Mouse (Mus musculus): ENCODE measurements around the gene Pla2g6.
A peak's percentile ranks its signal among the peaks of the same experiment; 100 is the strongest.

Gene Pla2g6

DNA sequence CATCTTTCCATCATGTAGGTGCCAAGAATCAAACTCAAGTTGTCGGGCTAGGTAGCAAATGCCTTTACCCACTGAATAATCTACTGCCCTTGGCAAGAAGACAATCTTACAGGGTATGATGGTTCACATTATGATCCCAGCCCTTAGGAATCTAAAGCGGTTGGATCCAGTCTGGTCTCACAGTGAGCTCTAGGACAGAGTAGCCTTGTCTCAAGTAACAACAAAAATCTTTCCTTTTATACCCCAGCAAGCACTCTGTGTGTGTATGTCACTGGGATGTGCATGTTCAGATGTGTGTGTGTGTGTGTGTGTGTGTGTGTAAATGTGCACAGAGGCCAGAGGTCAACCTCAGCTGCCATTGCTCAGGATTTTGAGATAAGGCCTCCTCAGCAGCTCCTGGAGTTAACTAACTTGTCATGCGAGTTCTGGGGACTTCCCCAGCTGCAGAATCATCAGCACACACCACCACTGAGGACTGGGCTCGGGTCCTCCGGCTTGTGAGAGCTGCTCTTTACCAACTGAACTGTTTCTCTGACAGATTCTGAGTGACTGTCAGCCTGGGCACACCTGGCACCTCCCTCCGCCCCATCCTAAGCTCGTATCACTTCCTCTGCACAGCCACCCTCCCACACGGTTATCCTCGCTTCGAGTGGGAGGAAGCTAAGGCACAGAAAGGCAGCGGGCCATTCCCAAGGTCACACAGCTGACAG lies 5.8 kb downstream of the Pla2g6 start:
- DNase-seq (ENCODE audit: low spot score) = no peak

DNA sequence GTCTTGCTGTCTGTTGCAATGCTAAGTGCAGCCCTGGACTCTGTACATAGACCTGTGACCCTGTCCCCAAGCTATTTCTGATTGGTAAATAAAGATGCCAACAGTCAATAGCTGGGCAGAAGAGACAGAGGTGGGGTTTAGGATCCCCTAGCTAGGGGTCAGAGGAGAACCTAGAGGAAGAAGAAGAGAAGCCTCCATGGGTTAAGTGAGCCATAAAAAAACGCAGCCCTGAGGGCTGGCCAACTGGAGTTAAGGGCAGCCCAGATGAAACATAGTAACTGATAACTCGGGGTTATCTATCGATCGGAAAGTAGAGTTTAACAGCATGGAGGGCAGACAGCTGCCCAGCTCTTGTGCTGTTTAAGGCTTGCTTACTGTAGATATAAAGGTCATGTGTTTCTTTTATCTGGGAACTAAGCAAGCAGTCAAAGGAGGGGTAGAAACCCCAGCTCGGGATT lies 6.4 kb downstream of the Pla2g6 start:
- no peak for DNase-seq (ENCODE audit: low spot score)

DNA sequence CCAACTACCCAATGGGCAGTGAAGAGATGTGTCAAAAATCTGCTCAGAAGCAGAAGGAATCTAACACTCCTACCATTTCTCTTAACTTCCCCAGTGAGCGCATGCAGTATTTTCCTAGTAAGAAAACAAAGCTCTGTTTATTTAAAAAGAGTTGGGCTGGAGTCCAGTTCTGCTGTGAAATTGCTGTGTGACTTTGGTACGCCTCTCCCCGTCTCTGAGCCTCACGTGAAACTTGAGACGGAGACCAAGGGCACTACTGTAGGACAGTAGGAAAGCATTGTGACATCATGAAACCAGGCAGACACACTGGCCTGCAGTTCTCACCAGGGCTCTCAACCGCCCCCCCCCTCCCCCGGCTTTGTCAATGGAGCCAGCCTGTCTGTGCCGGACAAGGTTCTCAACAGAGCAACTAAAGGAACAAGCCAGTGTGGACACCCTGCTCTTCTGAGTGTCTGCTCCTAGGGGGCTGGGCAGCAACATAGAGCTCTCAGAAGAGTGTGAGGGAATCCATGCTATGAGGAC lies 14.3 kb downstream of the Pla2g6 start:
- no peak for DNase-seq (ENCODE audit: low spot score)

DNA sequence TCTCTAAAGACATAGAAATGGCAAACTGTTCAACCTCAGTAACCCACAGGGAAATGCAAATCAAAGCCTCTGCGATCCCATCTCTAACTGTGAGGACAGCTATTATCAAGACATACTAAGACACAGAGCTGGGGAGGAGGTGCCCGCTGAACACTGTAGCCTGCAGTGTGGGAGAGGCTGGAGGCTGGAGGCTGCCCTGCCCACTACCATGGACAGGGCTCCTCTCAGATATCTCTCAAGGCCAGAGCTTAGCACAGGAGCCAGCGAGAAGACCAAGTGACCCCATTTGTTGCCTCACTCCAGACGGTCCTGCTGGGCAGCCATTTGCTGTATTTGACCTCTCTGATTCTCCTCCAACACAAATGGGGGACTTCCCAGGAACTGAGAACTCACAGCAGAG lies 20.3 kb downstream of the Pla2g6 start:
- no peak for DNase-seq (ENCODE audit: low spot score)

DNA sequence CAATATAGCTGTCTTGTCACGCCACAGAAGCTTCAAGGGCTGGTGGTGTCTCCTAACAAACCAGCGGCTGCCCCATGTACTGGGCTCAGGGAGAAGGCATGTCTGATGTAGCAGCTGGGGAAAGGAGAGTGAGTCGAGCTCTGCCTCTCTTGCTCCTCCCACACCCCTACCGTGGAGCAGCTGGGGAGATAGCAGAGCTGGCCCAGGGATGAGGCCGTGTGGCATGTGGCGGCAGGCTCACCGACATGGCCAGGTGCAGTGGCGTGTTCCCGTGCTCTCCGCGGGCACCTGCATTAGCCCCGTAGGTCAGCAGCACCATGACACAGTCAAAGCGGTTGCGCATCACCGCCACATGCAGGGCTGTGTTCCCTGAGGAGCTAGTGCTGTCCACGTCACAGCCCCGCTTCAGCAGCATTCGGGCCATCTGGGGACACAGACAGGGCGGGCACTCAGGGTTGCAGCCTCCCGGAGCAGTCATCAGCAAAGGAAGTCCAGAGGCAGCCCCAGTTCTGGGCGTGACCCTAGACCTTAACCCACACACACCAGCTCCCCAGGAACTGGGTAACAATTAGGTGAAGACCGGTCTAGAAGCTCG lies 22.1 kb downstream of the Pla2g6 start:
- no peak for DNase-seq (ENCODE audit: low spot score)

DNA sequence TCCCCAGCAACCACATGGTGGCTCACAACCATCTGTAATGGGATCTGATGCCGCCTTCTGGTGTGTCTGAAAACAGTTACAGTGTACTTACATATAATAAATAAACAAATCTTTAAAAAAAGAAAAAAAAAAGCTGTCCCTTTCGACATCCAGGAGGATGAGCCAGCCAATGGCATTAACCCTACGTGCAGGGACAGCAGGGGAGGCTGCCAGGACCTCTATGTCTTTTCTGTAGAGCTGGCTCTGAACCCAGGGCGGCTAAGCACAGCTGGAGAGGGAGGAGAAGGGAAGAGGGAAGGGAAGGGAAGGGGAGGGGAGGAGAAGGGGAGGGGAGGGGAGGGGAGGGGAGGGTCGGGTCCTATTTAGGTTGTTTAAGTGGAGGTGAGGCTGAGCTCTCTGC lies 23.4 kb downstream of the Pla2g6 start:
- DNase-seq (ENCODE audit: low spot score) = no peak

DNA sequence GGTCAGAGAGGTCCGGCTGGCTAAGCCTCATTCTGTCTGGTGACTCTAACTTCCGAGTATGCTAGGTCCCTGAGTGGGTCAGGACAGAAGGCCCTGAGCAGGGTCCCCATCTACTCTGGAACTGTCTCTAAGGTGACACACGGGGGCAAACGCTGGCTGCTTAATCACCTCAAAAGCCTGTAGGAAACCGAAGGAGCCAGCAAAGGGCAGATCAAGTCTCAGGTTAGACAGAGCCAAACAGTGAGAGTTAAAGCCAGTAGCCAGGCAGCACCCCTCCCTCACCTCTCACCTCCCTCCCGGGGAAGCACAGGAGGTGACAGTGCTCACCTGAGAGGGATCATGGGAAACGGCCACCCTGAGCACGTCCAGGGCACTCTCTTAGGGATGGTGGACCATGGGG lies 24.5 kb downstream of the Pla2g6 start:
- no peak for DNase-seq (ENCODE audit: low spot score)

DNA sequence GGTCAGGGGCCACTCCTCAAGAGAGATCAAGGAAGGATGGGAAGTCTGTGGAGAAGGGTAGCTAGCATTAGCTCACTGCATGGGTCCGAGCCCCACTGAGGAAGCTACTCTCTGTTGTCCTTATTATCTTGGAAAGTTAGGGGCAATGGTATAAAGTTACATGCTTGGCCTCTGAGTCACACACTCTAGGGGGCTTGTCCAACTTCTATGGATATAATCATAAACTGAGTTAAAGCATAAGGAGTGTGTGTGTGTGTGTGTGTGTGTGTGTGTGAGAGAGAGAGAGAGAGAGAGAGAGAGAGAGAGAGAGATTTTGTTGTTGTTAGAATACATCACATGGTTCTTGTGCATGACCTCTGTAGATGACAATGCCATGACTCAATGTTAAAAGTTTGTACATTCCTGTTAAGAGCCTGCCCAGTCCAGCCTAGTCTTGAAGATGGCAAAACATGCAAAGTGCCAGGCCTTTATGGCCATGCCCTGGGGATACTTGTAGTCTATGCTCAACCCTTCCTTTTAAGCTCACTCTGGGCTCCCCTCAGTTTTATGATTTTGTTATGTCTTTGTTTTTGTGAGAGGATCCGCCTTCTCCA lies 28.5 kb downstream of the Pla2g6 start:
- DNase-seq (ENCODE audit: low spot score) = no peak

DNA sequence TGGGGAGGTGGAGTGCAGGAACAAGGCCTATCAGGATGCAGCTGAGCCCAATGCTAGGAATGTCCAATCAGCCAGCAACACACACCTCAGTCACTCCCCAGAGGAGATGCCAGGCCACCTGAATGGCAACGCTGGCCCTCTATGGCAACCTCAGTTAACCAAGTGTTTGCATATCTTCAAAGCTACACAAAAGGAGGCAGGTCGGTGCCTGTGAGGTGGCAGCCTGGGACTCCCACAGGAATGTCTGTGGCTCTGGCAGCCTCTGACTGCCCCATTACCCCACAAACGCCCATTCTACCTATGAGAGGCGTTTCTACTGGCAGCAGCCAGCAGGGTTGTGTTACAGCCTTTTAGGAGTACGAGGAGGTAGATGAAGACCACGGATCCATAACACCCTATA lies 29.6 kb downstream of the Pla2g6 start:
- DNase-seq (ENCODE audit: low spot score) = no peak

DNA sequence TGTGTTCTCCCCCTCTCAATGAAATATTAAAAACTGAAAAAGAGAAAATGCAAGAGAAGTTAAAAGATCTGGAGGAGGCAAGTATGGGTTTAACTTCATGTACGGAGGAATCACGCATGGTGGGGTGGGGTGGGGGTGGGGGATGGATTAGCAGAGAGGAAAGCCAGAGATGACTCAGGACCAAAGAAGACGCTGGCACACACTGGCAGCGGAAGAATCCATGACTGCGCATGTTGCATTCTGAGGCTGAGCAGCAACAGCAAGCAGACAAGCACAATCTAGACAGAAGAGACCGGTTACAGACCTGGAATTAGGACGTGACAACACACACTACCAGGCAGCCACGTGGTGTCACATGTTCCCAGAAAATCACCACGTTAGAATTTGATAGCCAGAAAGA lies 35.4 kb downstream of the Pla2g6 start:
- DNase-seq (ENCODE audit: low spot score) = no peak

DNA sequence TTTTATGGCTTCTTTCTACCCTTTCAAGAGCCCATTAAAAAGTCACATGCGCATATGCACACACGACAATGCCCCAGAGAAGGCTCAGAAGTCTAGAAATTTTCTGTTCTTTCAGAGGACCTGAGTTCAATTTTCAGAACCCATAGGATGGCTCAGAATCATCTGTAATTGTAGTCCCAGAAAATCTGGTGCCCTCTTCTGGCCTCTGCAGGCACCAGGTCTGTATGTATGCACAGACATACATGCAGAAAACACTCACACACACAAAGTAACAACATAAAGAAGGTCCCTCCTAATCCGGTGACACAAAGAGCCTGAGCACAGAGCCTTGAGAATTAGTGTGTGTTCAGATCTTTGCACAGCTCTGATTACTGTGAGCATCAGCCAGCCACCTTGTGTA lies 37.9 kb downstream of the Pla2g6 start:
- no peak for DNase-seq (ENCODE audit: low spot score)

DNA sequence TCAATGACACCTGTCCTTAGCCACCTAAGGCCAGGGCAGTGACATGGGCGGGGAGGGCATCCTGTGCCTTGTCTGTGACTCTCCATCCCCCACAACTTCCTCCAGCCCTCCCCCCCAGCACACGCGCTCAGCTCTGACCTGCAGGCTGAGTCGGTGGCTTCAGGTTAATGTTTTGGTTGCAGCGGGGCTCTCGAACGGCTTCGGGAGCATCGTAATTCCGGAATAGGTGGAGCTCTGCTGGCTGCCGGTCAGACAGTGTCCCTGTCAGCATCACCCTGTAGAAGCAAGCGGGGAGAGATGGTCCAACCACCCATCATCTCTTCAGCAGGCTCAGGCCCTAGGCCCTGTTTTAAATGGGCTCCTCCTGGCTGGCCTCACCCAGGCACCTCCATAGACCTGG lies 38.7 kb downstream of the Pla2g6 start:
- no peak for DNase-seq (ENCODE audit: low spot score)

DNA sequence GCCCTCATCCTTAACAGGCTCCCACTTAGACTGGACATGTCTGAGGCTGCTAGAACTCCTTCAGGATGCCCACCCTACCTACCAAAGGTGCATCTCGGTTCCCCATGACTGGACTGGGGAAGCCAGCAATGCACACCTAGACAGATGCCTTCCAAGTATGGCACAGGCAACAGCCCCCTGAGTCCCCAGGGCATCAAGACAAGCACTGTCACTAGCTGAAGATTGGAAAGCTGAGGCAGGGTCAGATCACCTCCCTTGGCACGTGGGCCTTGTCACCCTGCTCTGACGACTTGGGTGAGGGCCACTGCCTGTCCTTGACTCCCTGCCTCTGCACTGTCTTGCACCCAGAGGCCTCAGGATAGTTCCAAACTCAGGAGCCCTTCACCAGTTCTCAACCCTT lies 39.8 kb downstream of the Pla2g6 start:
- no peak for DNase-seq (ENCODE audit: low spot score)

DNA sequence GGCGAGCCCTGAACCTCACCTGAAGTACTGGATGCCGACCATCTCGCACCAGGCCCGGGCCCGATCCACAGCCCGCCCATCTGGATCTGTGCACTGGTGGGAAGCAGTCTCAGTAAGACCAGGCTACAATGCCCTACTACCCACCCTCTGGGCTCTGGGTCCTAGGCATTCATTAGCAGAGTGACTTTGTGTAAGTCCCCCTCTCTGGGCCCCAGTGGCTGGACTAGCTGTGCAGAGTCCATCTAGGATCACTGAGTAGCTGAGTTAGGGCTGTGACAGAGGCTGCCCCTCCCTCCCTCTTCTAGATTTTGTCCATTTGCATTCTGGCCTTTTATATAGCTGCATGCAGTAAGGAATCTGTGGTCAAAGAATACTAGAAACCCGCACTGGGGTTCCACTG lies 41.1 kb downstream of the Pla2g6 start:
- DNase-seq (ENCODE audit: low spot score) = no peak

DNA sequence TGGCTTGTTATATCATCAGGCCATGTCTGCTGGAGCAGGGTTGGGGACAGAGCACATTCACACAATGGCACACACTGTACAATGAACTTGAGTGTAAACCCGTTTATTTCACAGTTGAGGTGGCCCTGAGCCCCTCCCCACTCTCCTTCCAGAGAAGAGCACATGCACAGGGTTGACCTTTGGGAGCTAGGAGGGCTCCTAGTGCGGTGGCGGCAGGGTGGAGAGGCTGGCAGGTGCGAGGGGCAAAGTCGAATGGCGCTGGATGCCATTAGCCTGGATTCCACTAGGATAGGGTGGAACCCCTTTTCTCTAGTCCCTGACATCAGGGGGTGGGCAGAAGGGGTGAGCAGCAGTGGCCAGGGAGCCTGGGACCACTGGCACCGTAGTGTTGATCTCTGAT lies 42.0 kb downstream of the Pla2g6 start:
- no peak for DNase-seq (ENCODE audit: low spot score)

DNA sequence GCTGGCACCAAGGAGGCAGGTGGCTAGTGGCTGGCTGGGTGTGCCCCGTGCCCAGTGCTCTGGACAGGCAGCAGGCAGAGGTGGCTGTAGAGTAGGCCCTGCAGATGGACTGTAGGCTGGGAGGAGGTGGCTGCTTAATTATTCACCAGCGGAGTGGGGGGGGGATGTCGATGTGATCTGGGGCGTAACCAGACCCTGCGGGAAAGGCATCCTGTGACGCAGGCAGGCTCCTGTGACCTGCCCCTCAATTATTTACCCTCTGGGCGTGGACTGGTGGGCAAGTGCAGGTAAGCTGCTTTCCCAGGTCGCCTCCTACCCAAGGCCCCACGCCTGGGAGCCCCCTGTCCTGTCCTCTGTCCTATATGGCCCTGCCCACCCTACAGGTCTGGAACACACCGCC lies 42.8 kb downstream of the Pla2g6 start, which contains the start of gene Baiap2l2:
Gene Baiap2l2 (minus strand): TSS at position 139 of the 400 bp plus-strand sequence.
- DNase-seq (ENCODE audit: low spot score) = no peak

DNA sequence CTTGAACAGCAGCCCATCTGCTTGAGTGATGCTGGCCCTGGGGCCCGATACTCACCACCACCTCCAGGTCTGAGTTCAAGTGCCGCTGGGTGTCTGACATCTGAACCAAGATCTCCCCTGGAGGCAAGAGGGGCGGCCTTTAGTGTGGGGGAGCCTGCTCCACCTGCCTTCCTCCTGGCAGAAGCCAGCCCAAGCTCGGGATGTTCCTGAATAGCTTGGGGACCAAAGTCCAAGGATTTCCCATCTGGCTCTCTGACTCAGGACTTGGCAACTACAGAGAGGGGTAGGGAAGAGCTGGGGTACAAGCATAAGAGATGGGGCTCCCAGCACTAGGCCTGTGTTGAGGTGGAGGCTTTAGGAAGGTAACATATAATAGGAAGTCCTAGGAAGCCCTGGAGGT lies 44.8 kb downstream of the Pla2g6 start:
- DNase-seq (ENCODE audit: low spot score) = no peak

DNA sequence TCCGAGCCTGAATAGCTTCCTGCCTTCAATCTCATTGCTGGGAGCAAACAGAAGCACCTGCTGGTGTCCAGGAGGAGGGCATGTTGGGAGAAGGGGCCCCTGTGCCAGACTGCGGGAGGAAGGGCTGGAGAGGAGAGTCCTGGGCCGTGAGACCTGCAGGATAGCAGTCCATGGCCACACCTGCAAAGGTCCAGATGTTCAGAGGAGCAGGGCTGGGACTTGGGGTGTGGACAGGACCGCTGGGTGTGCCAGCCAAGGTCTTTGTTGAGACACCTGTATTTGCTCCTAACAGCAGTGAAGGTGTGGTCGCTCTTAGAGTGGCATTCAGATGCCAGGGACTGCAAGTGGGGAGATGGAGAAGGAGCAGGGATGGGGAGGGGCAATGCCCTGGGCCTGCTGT lies 45.8 kb downstream of the Pla2g6 start:
- DNase-seq (ENCODE audit: low spot score) = no peak

DNA sequence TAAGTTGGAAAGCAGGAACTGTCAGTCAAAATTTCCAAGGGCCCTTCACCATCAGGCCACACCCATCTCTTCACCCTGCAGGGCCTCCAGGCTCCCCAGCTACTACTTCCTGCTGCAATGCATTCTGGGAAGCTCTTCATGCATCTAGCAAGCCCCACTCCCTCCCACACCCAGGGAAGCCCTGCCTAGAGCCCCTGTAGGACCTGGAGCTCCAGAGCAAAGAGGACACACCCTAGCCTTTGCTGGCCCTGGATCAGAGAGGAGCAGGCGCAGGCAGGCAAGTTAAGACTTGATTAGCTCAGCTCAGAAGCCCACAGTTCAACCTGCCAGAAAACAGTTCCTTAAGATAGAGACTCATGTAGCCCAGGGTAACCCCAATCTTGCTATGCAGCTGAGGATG lies 46.8 kb downstream of the Pla2g6 start:
- DNase-seq (ENCODE audit: low spot score) = peak; percentile 31

DNA sequence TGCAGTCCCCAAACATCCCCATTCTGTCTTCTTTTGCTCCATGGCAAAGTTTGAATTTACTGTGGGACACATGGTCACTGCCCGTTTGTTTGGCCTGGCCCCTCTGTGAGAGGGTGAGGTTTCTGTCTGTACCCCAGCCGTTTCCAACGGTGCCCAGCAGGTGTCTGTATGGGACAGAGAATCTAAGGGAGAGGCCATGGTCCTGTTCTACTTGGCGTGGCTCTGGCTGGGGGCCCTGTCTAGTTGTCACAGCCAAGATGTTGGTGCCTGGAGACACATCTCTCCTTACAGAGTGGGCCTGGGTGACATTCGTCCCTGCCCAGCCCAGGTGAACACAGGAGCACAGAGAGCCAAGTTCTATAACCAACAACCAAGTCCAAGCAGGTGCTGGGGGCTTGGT lies 47.3 kb downstream of the Pla2g6 start:
- no peak for DNase-seq (ENCODE audit: low spot score)

DNA sequence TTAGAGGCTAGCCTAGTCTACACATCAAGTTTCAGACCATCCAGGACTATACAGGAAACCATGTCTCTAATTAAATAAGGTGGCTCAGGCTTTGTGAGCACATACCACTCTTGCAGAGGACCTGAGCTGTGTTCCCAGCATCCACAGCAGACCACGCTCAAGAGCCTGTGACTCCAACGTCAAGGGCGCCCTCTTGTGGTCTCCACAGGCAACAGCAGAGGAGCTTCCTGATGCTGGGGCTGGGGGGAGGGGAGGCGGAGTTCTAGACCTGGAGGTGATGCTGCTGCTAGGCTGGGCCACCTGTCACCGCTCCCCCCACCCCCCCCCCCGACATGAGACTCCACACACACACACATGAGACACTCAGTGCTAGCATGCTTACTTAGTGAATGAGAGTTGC lies 48.0 kb downstream of the Pla2g6 start:
- DNase-seq (ENCODE audit: low spot score) = peak; percentile 46

DNA sequence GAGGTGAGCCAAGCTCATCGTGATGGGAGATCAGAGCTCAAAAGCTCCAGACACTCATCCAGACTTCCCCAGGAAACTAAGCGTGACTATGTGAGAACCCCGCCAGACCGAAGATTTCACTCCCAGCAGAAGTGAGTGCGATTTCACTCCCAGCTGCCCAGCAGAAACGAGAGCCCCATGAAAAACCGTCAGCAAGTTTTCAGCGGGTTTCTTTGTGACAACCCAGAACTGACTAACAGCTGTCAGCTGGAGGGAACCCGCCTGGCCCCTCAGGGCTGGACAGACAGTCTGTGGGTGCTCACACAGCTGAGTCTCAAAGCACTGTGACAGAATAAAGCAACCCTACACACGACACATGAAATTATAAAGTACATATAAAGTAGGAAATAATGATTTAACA lies 50.5 kb downstream of the Pla2g6 start:
- DNase-seq (ENCODE audit: low spot score) = no peak

DNA sequence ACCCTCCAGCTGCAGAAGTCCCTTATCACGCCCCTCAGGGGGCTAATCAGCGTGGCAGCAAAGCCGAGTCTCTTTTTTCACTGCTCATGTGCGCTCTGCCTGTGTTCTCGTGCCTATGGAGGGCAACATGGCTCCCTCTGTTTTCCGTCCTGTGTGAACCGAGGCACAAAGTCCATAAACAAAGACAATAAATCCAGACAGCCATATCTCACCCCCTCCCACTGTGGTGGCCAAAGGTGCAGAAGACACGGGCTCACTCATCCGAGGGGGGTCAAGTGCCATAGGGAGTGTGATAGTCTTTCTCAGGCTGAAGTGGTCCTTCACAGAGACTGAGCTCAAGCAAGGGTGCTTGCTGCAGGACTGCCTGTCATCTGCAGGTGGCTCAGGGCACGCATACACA lies 55.2 kb downstream of the Pla2g6 start:
- DNase-seq (ENCODE audit: low spot score) = no peak

All from embryo, embryonic 10.5 days (tissue).